Mouse (Mus musculus): ENCODE data around the gene CK137956. TPM values are rescaled to one million over a fixed set of nuclear protein-coding genes. Genes with fewer than 3 reads are reported as not detected.

Gene CK137956
- 0.06 TPM in 1 of 2 replicates, not detected in the other for polyA plus RNA-seq (2016; fragmentation: Nextera tagmentation; extraction: Ambion mirVana)

GRCm38 (mm10) chr4:127970901-127971868, at the start of gene CK137956:
Gene CK137956 (minus strand): TSS chr4:127970951.
- Histone ChIP-seq H3K36me3 (no peaks in the 10 kb centered on the region), H3K4me1 (no peaks in the 10 kb centered on the region), H3K9me3 (no peaks in the 10 kb centered on the region), H3K27me3 (peaks cover 42% of the 10 kb centered on the region), H3K27ac (no peak within 1 kb of the TSS), H3K9ac (no peak within 1 kb of the TSS), H3K4me2 (replicated peaks) (no peak within 1 kb of the TSS), H3K4me3 (no peak within 1 kb of the TSS)
- ATAC-seq (ENCODE audit: insufficient number of reproducible peaks, insufficient read depth, low FRiP score, low TSS enrichment): no peak
- 4% methylated on average over 39 of the region's 39 CpGs for whole genome bisulfite sequencing

GRCm38 (mm10) chr4:128019465-128019864, 48.7 kb upstream of the CK137956 start:
- Histone ChIP-seq H3K9me3 (no peaks in the 10 kb centered on the region), H3K27me3 (no peaks in the 10 kb centered on the region), H3K4me1 (no peaks in the 10 kb centered on the region), H3K36me3 (no peaks in the 10 kb centered on the region), H3K27ac (no peak overlapping the region), H3K4me3 (no peak overlapping the region), H3K4me2 (replicated peaks) (no peak overlapping the region), H3K9ac (no peak overlapping the region)
- ATAC-seq (ENCODE audit: insufficient number of reproducible peaks, insufficient read depth, low FRiP score, low TSS enrichment): no peak
- 66% methylated on average over 2 of the region's 2 CpGs for WGBS

DNA sequence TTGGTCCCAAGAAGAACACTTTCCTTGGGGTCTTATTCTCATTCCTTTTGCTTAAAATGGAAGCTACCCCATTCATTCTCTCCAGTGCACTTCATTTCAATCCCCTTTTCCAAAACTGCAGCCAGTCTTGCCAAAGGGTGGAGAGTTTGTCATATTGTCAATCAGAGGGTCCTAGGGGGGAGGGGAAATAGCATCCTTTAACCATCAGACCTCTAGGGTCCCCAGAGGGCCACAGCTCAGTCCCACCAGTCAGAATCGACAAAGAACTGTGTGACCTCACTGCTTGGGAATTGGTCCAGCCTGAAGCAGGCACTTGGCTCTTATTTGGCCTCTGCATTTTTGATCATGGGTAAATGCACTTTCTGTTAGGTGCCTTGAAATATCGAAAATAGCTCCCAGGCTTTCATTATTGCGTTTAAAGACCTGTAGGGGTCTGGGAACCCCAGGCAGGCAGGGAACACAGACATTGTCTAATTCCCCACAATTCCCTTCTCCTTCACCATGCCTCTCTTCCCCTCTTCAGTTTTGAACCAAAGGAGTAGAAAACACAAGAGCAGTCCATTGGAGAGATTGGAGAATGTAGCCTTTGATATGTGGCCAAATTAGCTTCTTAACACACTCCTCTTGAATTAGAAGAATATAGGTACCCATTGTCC, 34.2 kb upstream of the CK137956 start:
- no peaks in the 10 kb centered on the region for H3K9me3 ChIP-seq
- H3K4me2 ChIP-seq (replicated peaks): no peak overlapping the region
- no peak overlapping the region for H3K27ac ChIP-seq
- no peak overlapping the region for H3K9ac ChIP-seq
- WGBS: 61% methylated on average over 3 of the region's 3 CpGs
- H3K4me3 ChIP-seq: no peak overlapping the region
- ATAC-seq (ENCODE audit: insufficient number of reproducible peaks, insufficient read depth, low FRiP score, low TSS enrichment): no peak
- H3K4me1 ChIP-seq: no peaks in the 10 kb centered on the region
- no peaks in the 10 kb centered on the region for H3K27me3 ChIP-seq
- no peaks in the 10 kb centered on the region for H3K36me3 ChIP-seq

DNA sequence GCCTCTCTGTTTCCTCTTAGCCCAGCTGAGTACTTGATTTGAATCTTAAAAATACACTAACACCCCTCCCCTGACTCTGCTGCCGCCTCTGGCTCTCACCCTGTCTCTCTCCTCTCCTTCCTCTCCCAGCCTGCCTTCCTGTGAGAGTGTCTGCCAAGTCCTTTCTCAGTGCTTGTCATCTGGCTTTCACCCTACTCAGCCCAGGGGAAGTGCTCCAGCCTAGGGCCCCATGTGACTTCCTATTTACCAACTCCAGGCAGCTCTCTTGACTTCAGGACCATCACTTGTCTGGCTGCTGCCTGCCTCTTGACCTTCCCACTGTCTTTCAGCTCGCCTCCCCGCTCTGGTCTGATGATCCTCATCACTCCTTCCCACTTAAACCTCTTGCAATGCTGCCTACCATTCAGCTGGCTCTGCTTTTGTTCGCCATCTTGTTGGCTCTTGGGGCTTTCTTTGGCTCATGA, 31.9 kb upstream of the CK137956 start:
- ATAC-seq (ENCODE audit: insufficient number of reproducible peaks, insufficient read depth, low FRiP score, low TSS enrichment): no peak
- Histone ChIP-seq H3K36me3 (no peaks in the 10 kb centered on the region), H3K4me2 (replicated peaks) (no peak overlapping the region), H3K9ac (no peak overlapping the region), H3K4me3 (no peak overlapping the region), H3K9me3 (no peaks in the 10 kb centered on the region), H3K27ac (no peak overlapping the region), H3K4me1 (no peaks in the 10 kb centered on the region), H3K27me3 (no peaks in the 10 kb centered on the region)
- 77% methylated on average over 4 of the region's 4 CpGs for WGBS

GRCm38 (mm10) chr4:127999281-127999680, 28.5 kb upstream of the CK137956 start:
- Histone ChIP-seq H3K36me3 (no peaks in the 10 kb centered on the region), H3K27ac (no peak overlapping the region), H3K4me3 (no peak overlapping the region), H3K27me3 (no peaks in the 10 kb centered on the region), H3K9ac (no peak overlapping the region), H3K9me3 (0 out of 2 replicates have a peak, but pooled peaks cover 3% of the 10 kb centered on the region), H3K4me2 (replicated peaks) (no peak overlapping the region), H3K4me1 (no peaks in the 10 kb centered on the region)
- no peak for ATAC-seq (ENCODE audit: insufficient number of reproducible peaks, insufficient read depth, low FRiP score, low TSS enrichment)
- WGBS: 82% methylated on average over 3 of the region's 3 CpGs

DNA sequence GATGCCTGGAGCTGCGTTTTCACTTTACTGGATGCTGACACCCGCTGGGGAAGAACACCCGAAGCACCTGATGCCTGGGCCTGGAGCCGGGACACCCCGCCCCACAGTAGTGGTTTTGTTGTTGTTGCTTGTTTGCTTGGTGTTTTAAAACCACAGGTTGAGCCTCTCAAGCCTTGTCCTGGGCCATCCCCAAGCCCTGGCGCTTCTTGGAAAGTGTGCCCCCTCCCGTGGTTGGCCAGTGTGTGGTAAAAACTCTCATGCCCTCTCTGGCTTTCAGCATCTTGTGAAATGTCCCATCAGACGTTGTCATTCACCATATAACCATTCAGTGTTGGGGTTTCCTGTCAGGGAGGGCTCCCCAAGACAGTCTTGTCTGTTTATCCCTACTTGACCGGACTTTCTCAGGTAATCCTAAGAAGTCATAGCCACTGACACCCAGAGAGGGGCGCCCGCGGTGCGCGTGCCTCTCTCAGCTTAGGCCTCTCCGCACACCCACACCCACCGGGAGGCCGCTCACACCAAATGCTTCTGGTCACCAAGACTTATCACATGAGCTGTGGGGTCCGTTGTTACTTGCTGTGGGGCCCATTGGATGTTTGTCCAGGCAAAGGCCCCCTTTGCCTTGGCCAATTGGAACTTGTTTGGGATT, 18.7 kb upstream of the CK137956 start:
- Histone ChIP-seq H3K4me3 (no peak overlapping the region), H3K27me3 (peaks cover 65% of the 10 kb centered on the region), H3K9ac (no peak overlapping the region), H3K9me3 (no peaks in the 10 kb centered on the region), H3K4me2 (replicated peaks) (peak overlapping the region; percentile 84; the same call in 1 of the 2 replicates), H3K27ac (no peak overlapping the region), H3K4me1 (peaks cover 7% of the 10 kb centered on the region; the same call in 1 of the 2 replicates), H3K36me3 (no peaks in the 10 kb centered on the region)
- WGBS: 11% methylated on average over 18 of the region's 18 CpGs
- ATAC-seq (ENCODE audit: insufficient number of reproducible peaks, insufficient read depth, low FRiP score, low TSS enrichment): no peak

DNA sequence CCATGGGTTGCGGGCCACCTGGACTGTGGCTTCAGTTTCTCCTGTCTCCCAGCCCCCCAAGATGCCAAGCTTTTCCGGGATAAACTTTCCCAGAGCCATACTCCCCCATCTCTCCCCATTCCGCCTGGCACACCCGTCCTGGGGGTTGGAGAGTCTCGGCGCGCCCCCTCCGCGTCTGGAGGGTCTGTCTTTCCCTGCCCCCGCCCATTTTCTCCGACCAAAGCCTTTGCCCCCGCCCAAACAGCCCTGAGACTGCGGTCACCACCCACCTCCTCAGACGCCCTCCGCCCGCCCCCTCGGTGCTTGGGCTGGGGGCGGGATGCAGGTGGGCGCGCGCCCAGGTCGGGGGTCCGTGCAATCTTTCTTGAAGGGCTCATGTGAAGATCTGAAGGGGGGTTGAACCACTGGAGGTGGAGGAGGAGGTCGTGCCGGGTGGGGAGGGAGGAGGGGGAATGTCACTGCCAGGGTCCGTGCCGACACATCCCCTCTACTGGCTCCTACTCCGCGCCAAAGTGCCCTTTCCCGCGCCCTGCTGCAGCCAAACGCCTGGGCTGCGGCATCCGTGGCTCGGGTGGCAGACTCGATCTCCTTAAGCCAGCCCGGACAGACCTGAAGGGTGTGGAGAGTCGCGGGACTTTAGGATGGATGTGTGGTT, 17.9 kb upstream of the CK137956 start:
- no peak for ATAC-seq (ENCODE audit: insufficient number of reproducible peaks, insufficient read depth, low FRiP score, low TSS enrichment)
- Histone ChIP-seq H3K4me2 (replicated peaks) (peak overlapping the region; percentile 84), H3K27me3 (peaks cover 68% of the 10 kb centered on the region), H3K4me1 (peaks cover 7% of the 10 kb centered on the region; the same call in 1 of the 2 replicates), H3K36me3 (no peaks in the 10 kb centered on the region), H3K9ac (peak overlapping the region; percentile 34), H3K4me3 (peak overlapping the region; percentile 43), H3K9me3 (no peaks in the 10 kb centered on the region), H3K27ac (no peak overlapping the region)
- WGBS: 2% methylated on average over 39 of the region's 39 CpGs

- Histone ChIP-seq H3K4me3 (peak within 1 kb of the TSS; percentile 43), H3K9me3 (no peaks in the 10 kb centered on the region), H3K27me3 (peaks cover 68% of the 10 kb centered on the region), H3K9ac (peak within 1 kb of the TSS; percentile 34), H3K4me1 (peaks cover 7% of the 10 kb centered on the region; the same call in 1 of the 2 replicates), H3K36me3 (no peaks in the 10 kb centered on the region), H3K4me2 (replicated peaks) (peak within 1 kb of the TSS; percentile 84), H3K27ac (no peak within 1 kb of the TSS)
- WGBS: under 1% methylated on average over 62 of the region's 65 CpGs
- ATAC-seq (ENCODE audit: insufficient number of reproducible peaks, insufficient read depth, low FRiP score, low TSS enrichment): no peak
Observed at GRCm38 (mm10) chr4:127987784-127988455, 17.2 kb upstream of the CK137956 start, which contains the start of gene Csmd2. Gene Csmd2 (plus strand): TSS chr4:127987857.

GRCm38 (mm10) chr4:127987270-127987669, 16.5 kb upstream of the CK137956 start:
- Histone ChIP-seq H3K9ac (no peak overlapping the region), H3K27me3 (peaks cover 68% of the 10 kb centered on the region)
- 4% methylated on average over 10 of the region's 10 CpGs for WGBS

GRCm38 (mm10) chr4:127986491-127987075, 15.8 kb upstream of the CK137956 start:
- 0 out of 2 replicates have a peak overlapping the region, but pooled peaks have one; percentile 7 for H3K4me3 ChIP-seq
- H3K36me3 ChIP-seq: no peaks in the 10 kb centered on the region
- no peak overlapping the region for H3K27ac ChIP-seq

More at GRCm38 (mm10) chr4:127987270-127987669, 16.5 kb upstream of the CK137956 start:
- Histone ChIP-seq H3K27ac (no peak overlapping the region), H3K4me1 (peaks cover 7% of the 10 kb centered on the region; the same call in 1 of the 2 replicates), H3K4me3 (0 out of 2 replicates have a peak overlapping the region, but pooled peaks have one; percentile 43), H3K36me3 (no peaks in the 10 kb centered on the region), H3K9me3 (no peaks in the 10 kb centered on the region), H3K4me2 (replicated peaks) (peak overlapping the region; percentile 84; the same call in 1 of the 2 replicates)
- ATAC-seq (ENCODE audit: insufficient number of reproducible peaks, insufficient read depth, low FRiP score, low TSS enrichment): no peak

More at GRCm38 (mm10) chr4:127986491-127987075, 15.8 kb upstream of the CK137956 start:
- H3K27me3 ChIP-seq: peaks cover 68% of the 10 kb centered on the region
- H3K9ac ChIP-seq: no peak overlapping the region
- H3K4me1 ChIP-seq: peaks cover 7% of the 10 kb centered on the region; the same call in 1 of the 2 replicates
- WGBS: 2% methylated on average over 25 of the region's 25 CpGs
- no peaks in the 10 kb centered on the region for H3K9me3 ChIP-seq
- H3K4me2 ChIP-seq (replicated peaks): peak overlapping the region; percentile 24; the same call in 1 of the 2 replicates
- ATAC-seq (ENCODE audit: insufficient number of reproducible peaks, insufficient read depth, low FRiP score, low TSS enrichment): peak; percentile 43; the same call in 1 of the 2 replicates

All from embryonic facial prominence, embryonic 12.5 days (tissue).